Mouse (Mus musculus): ENCODE measurements around the gene Top3a.

DNA sequence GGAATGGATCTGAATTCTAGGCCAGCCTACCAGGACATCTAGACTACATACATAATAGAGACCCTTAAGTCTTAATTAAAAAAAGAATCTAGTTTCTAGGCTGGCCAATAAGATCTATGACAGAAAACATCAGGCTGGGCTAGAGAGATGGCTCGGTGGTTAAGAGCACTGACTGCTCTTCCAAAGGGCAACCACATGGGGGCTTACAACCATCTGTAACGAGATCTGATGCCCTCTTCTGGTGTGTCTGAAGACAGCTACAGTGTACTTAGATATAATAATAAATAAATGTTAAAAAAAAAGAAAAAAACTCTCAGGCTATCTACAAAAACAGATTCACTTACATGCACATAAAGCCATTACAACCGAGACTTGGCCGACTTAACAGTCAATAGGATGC is 22.8 kb upstream of the Top3a start:
- TF ChIP-seq POLR2A (IDR thresholded peaks at IDR 0.05; ENCODE audit: low read depth, low read length) (no peak), CTCF (IDR thresholded peaks at IDR 0.05; ENCODE audit: extremely low read depth, insufficient read depth, insufficient read length, insufficient replicate concordance) (no peak)
